Mouse (Mus musculus) MEL (cell line): ENCODE results near the gene Gpr162. TPM values are rescaled to one million over a fixed set of nuclear protein-coding genes. Genes with fewer than 3 reads are reported as not detected.

Experiments
- DNase-seq: peaks from one replicate; pipeline ENCODE4 v3.0.0; 2011; ENCODE audit warnings: low read depth, low spot score
- H3K27ac ChIP-seq: 2 replicates; pipeline ENCODE4 v1.5.1; 2012; ENCODE audit warnings: low read depth, mild to moderate bottlenecking, control low read depth, low read length, moderate library complexity; ENCODE audit not compliant: control insufficient read depth
- H3K27me3 ChIP-seq, 2 experiments: fragments of 150-350 bp in 1 of 2; sonication (generic) in 1 of 2; 2 replicates each; pipeline ENCODE4 v1.6.1; 2012; ENCODE audit warnings: low read length in 2 of 2, mild to moderate bottlenecking in 2 of 2, improper control_type of control experiment in 1 of 2, moderate library complexity in 1 of 2; ENCODE audit not compliant: insufficient read depth in 2 of 2, control insufficient read depth in 1 of 2
- H3K36me3 ChIP-seq, 2 experiments: 2 replicates each; pipeline ENCODE4 v1.6.1; 2012 to 2014; ENCODE audit warnings: low read length in 2 of 2, improper control_type of control experiment in 1 of 2, inconsistent platforms in 1 of 2, mild to moderate bottlenecking in 1 of 2; ENCODE audit not compliant: insufficient read depth in 2 of 2, control insufficient read depth in 1 of 2
- H3K4me1 ChIP-seq, 2 experiments: fragments of 150-350 bp in 1 of 2; sonication (generic) in 1 of 2; 2 replicates each; pipeline ENCODE4 v1.6.1; 2012; ENCODE audit warnings: low read length in 2 of 2, improper control_type of control experiment in 1 of 2, mild to moderate bottlenecking in 1 of 2; ENCODE audit not compliant: insufficient read depth in 2 of 2, control insufficient read depth in 1 of 2
- H3K4me3 ChIP-seq, 2 experiments: fragments of 150-350 bp in 1 of 2; sonication (generic) in 1 of 2; 2 replicates each; pipeline ENCODE4 v1.5.1; 2012; ENCODE audit warnings: low read depth in 2 of 2, low read length in 2 of 2, mild to moderate bottlenecking in 2 of 2, moderate library complexity in 2 of 2, control low read depth in 1 of 2, improper control_type of control experiment in 1 of 2; ENCODE audit not compliant: control insufficient read depth in 1 of 2, insufficient read depth in 1 of 2
- H3K79me2 ChIP-seq: 2 replicates; pipeline ENCODE4 v1.6.1; 2012; ENCODE audit warnings: mild to moderate bottlenecking, low read length, moderate library complexity; ENCODE audit not compliant: control insufficient read depth, poor library complexity, insufficient read depth
- H3K9ac ChIP-seq: 2 replicates; pipeline ENCODE4 v1.6.1; 2012; ENCODE audit warnings: low read depth, mild to moderate bottlenecking, control low read depth, low read length, moderate library complexity; ENCODE audit not compliant: control insufficient read depth, poor library complexity, severe bottlenecking
- H3K9me3 ChIP-seq: fragments of 150-350 bp; sonication (generic); replicated peaks from 2 replicates; pipeline ENCODE4 v1.6.1; 2012; ENCODE audit warnings: mild to moderate bottlenecking, low read length, improper control_type of control experiment, moderate library complexity; ENCODE audit not compliant: insufficient read depth
- BHLHE40 ChIP-seq: IDR thresholded peaks from 2 replicates; pipeline ENCODE4 v1.6.1; 2012; ENCODE audit warnings: low read depth, mild to moderate bottlenecking, inconsistent platforms, low read length, improper control_type of control experiment, borderline replicate concordance
- CHD1 ChIP-seq: IDR thresholded peaks from 2 replicates; pipeline ENCODE4 v1.6.1; 2012; ENCODE audit warnings: low read depth, mild to moderate bottlenecking, inconsistent platforms, low read length, improper control_type of control experiment
- CHD2 ChIP-seq: IDR thresholded peaks from 2 replicates; pipeline ENCODE4 v1.6.1; 2011; ENCODE audit warnings: low read length, improper control_type of control experiment
- CTCF ChIP-seq, 3 experiments: IDR thresholded peaks in 2 of 3; conservative IDR thresholded peaks in 1 of 3; 2 replicates each; pipeline ENCODE4 v1.5.1; 2011 to 2012; ENCODE audit warnings: low read length in 3 of 3, low read depth in 2 of 3, mild to moderate bottlenecking in 2 of 3, improper control_type of control experiment in 1 of 3, inconsistent platforms in 1 of 3, mixed read lengths in 1 of 3, moderate library complexity in 1 of 3; ENCODE audit not compliant: control insufficient read depth in 1 of 3, insufficient read depth in 1 of 3, poor library complexity in 1 of 3, severe bottlenecking in 1 of 3
- ELF1 ChIP-seq: IDR thresholded peaks from 2 replicates; pipeline ENCODE4 v1.6.1; 2014; ENCODE audit warnings: low read depth, mild to moderate bottlenecking, inconsistent platforms, low read length, improper control_type of control experiment, moderate library complexity
- EP300 ChIP-seq, 2 experiments: IDR thresholded peaks; 2 replicates each; pipeline ENCODE4 v1.6.1; 2011; ENCODE audit warnings: improper control_type of control experiment in 2 of 2, low read length in 2 of 2, low read depth in 1 of 2, mild to moderate bottlenecking in 1 of 2
- ETS1 ChIP-seq: IDR thresholded peaks from 2 replicates; pipeline ENCODE4 v1.6.1; 2012; ENCODE audit warnings: low read depth, mild to moderate bottlenecking, inconsistent platforms, low read length, improper control_type of control experiment, moderate library complexity
- JUND ChIP-seq: IDR thresholded peaks from 2 replicates; pipeline ENCODE4 v1.6.1; 2011; ENCODE audit warnings: low read depth, mild to moderate bottlenecking, improper control_type of control experiment, low read length
- MAFK ChIP-seq: IDR thresholded peaks from 2 replicates; pipeline ENCODE4 v1.6.1; 2011; ENCODE audit warnings: low read depth, mild to moderate bottlenecking, low read length, improper control_type of control experiment, borderline replicate concordance
- MAX ChIP-seq: IDR thresholded peaks from 2 replicates; pipeline ENCODE4 v1.6.1; 2011; ENCODE audit warnings: low read length, improper control_type of control experiment
- MAZ ChIP-seq: IDR thresholded peaks from 2 replicates; pipeline ENCODE4 v1.6.1; 2012; ENCODE audit warnings: low read depth, mild to moderate bottlenecking, inconsistent platforms, low read length, improper control_type of control experiment
- MEF2A ChIP-seq: IDR thresholded peaks from 2 replicates; pipeline ENCODE4 v1.6.1; 2014; ENCODE audit warnings: low read depth, mild to moderate bottlenecking, inconsistent platforms, low read length, improper control_type of control experiment; ENCODE audit not compliant: poor library complexity, insufficient replicate concordance, severe bottlenecking; ENCODE audit errors: extremely low read depth
- MYB ChIP-seq: IDR thresholded peaks from 2 replicates; pipeline ENCODE4 v1.6.1; 2011; ENCODE audit warnings: mild to moderate bottlenecking, low read depth, low read length, improper control_type of control experiment
- MYC ChIP-seq: IDR thresholded peaks from 2 replicates; pipeline ENCODE4 v1.6.1; 2011; ENCODE audit warnings: low read depth, mild to moderate bottlenecking, low read length, improper control_type of control experiment, moderate library complexity
- NELFE ChIP-seq: IDR thresholded peaks from 2 replicates; pipeline ENCODE4 v1.6.1; 2011; ENCODE audit warnings: low read depth, low read length, improper control_type of control experiment
- POLR2A ChIP-seq, 2 experiments: IDR thresholded peaks; 2 replicates each; pipeline ENCODE4 v1.6.1; 2011 to 2012; ENCODE audit warnings: low read length in 2 of 2, mild to moderate bottlenecking in 2 of 2, control low read depth in 1 of 2, improper control_type of control experiment in 1 of 2, low read depth in 1 of 2, moderate library complexity in 1 of 2; ENCODE audit not compliant: control insufficient read depth in 1 of 2, insufficient read depth in 1 of 2, poor library complexity in 1 of 2
- SIN3A ChIP-seq: IDR thresholded peaks from 2 replicates; pipeline ENCODE4 v1.6.1; 2012; ENCODE audit warnings: low read length, improper control_type of control experiment, inconsistent platforms
- SMC3 ChIP-seq: IDR thresholded peaks from 2 replicates; pipeline ENCODE4 v1.6.1; 2011; ENCODE audit warnings: low read depth, low read length, improper control_type of control experiment
- TCF12 ChIP-seq: IDR thresholded peaks from 2 replicates; pipeline ENCODE4 v1.6.1; 2014; ENCODE audit warnings: low read depth, mild to moderate bottlenecking, inconsistent platforms, low read length, improper control_type of control experiment, moderate library complexity
- UBTF ChIP-seq: IDR thresholded peaks from 2 replicates; pipeline ENCODE4 v1.6.1; 2012; ENCODE audit warnings: low read depth, mild to moderate bottlenecking, inconsistent platforms, low read length, improper control_type of control experiment, moderate library complexity, borderline replicate concordance; ENCODE audit not compliant: insufficient read depth
- ZC3H11A ChIP-seq: IDR thresholded peaks from 2 replicates; pipeline ENCODE4 v1.6.1; 2012; ENCODE audit warnings: low read depth, mild to moderate bottlenecking, inconsistent platforms, low read length, improper control_type of control experiment
- ZKSCAN1 ChIP-seq: IDR thresholded peaks from 2 replicates; pipeline ENCODE4 v1.6.1; 2012; ENCODE audit warnings: low read depth, mild to moderate bottlenecking, inconsistent platforms, low read length, improper control_type of control experiment, moderate library complexity
- polyA plus RNA-seq, 2 experiments: library from polyadenylated mRNA; stranded (reverse) in 1 of 2; unstranded in 1 of 2; fragments of >175 nt in 1 of 2; fragments of >200 nt in 1 of 2; gene quantifications; 2 replicates each; pipeline versions ENCODE4 v1.2.1 to v1.2.4; 2012; ENCODE audit warnings: low replicate concordance in 2 of 2, low read depth in 1 of 2; ENCODE audit not compliant: insufficient read length in 2 of 2, insufficient read depth in 1 of 2, missing spikeins in 1 of 2
- total RNA-seq: library from RNA; depleted of rRNA; stranded (reverse); fragments of 300-350 nt; gene quantifications from 2 replicates; pipeline ENCODE4 v1.2.3, GENCODE M21; 2012

Gpr162 gene
- total and polyA plus RNA-seq, 3 experiments = 0.08 to 0.84 TPM; not detected in 1

DNA sequence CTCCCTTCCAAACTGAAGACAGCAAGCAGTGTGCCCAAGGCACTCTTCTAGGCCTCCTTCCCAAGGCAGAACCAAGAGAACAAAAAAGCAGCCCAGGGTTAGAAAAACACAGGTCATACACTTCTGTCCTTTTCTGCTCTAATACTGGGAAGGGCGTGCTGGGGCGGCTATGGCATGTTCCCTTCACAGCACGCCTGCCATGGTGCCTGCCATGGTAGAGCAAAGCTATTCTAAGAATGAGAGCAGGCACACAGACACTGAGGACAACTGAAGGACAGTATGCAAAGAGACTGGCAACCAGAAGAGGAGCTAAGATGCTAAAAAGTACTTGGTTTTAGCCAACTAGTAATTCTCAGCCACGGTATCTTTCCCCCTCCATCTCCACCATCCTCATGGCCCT is 41.7 kb downstream of the Gpr162 start:
- Histone ChIP-seq H3K4me3 (no peak overlapping the region), H3K27ac (no peak overlapping the region), H3K9ac (no peak overlapping the region), H3K27me3 (no peaks in the 10 kb centered on the region), H3K36me3 (peaks cover 0 to 13% of the 10 kb centered on the region in 2 experiments; a peak in 2 of 4 replicates), H3K79me2 (peaks cover 2% of the 10 kb centered on the region; the same call in 1 of the 2 replicates), H3K4me1 (no peaks in the 10 kb centered on the region), H3K9me3 (no peaks in the 10 kb centered on the region)
- DNase-seq = no peak
- TF ChIP-seq ETS1 (no peak), ELF1 (no peak), POLR2A (IDR thresholded peaks at IDR 0.05; ENCODE audit: control insufficient read depth in 1 of 2, insufficient read depth in 1 of 2, low read depth in 1 of 2, low read length in 2 of 2, poor library complexity in 1 of 2) (no peak), CHD2 (no peak), SIN3A (no peak), BHLHE40 (no peak), UBTF (no peak), MAX (no peak), EP300 (IDR thresholded peaks at IDR 0.05; ENCODE audit: low read depth in 1 of 2, low read length in 2 of 2) (no peak), MEF2A (no peak), CHD1 (no peak), MAFK (no peak), ZKSCAN1 (no peak), MYC (no peak), JUND (no peak), SMC3 (no peak), NELFE (no peak), CTCF (IDR thresholded peaks at IDR 0.05 in 2 of 3, conservative IDR thresholded peaks at IDR 0.05 in 1 of 3; ENCODE audit: control insufficient read depth in 1 of 3, insufficient read depth in 1 of 3, low read depth in 2 of 3, low read length in 3 of 3, poor library complexity in 1 of 3, severe bottlenecking in 1 of 3) (no peak)
- TF ChIP-seq, all 39 proteins: peak for 0

DNA sequence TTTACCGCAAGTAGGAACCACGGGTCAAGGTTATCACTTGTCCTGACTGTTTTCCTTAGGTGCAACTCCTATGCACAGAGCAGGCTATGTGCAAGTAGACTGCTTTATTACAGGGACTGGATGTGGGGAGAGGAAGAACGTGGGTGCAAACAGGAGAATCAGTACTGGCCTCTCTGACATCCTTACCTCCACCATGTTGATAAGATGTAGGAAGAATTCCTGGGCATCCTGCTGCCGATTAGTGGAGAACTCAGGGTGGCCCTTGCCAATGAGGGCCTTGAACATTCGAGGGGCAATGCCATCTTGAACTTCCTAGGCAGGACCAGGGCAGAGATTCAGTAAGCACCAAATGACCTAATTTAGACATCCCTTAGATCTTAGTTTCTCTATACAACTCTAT is 42.9 kb downstream of the Gpr162 start:
- DNase-seq = no peak
- H3K79me2 ChIP-seq = no peaks in the 10 kb centered on the region
- no peaks in the 10 kb centered on the region for H3K27me3 ChIP-seq
- peaks cover 0 to 15% of the 10 kb centered on the region in 2 experiments; a peak in 2 of 4 replicates for H3K36me3 ChIP-seq
- no peak overlapping the region for H3K27ac ChIP-seq
- H3K4me3 ChIP-seq = no peak overlapping the region
- H3K9me3 ChIP-seq = no peaks in the 10 kb centered on the region
- H3K9ac ChIP-seq = no peak overlapping the region
- TF ChIP-seq TCF12 = no peak
- no peak for TF ChIP-seq ZC3H11A
- no peak for TF ChIP-seq ZKSCAN1
- no peak for TF ChIP-seq MAZ
- no peak for TF ChIP-seq MAFK
- TF ChIP-seq MYB = no peak
- H3K4me1 ChIP-seq = no peaks in the 10 kb centered on the region
